In the genomic region with DNA sequence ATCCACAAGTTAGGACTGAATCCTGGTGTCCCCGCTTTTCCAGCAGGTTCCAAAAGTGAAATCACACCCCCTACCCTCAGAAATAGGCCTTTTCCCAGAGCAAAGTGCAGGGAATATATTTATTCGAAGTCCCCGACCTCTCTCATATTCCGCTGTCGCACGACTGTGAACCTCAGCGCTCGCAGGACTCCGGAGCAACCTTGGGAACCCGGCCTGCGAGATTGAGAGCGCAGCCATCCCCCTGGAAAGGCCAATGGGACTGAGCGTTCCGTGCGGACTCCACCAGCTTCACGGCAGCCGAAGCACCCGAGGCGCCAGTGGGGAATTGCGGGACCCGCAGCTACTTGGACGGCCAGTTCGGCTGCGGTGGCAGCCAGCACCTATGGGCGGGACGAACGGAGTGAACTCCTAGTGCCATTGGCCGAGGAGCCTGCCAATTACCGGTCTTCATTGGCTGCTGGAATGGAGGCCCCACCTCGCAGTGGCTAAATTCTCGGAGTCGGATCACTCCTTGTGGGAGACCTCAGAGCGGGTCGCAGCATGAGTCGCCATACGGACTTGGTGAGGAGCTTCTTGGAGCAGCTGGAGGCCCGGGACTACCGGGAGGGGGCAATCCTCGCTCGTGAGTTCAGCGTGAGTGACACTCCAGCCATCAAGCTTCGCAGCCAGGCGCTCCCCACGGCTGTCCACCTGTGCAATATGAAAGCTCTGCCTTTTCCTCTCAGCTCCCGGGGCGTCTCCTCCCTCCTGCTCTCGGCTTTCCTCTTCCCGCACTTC, we compare ENCODE assay signal across 8 mouse cellular contexts. TPM values are rescaled to one million over a fixed set of nuclear protein-coding genes. Genes with fewer than 3 reads are reported as not detected.
A peak's percentile ranks its signal among the peaks of the same experiment; 100 is the strongest.
DNase-seq lines count a peak whose midpoint lies in the region; ATAC-seq and TF ChIP-seq lines count a peak whose summit lies in the region.

A gene (plus strand): TSS at position 479 of the 777 bp plus-strand sequence.

- intact Hi-C loops in heart, postnatal 25 days (cut with DNase I) = loop anchor here (5.0 kb wide), 1 partner anchor 138 kb away; no protein-coding TSS in a partner anchor

- H3K36me3 ChIP-seq in ES-Bruce4 (ENCODE audit: control insufficient read depth, insufficient read depth, low read length, poor library complexity, severe bottlenecking) = no peaks in the 10 kb centered on the region
- H3K36me3 ChIP-seq in forebrain, embryonic 15.5 days = no peaks in the 10 kb centered on the region

- TF ChIP-seq POLR2A in ES-Bruce4 (IDR thresholded peaks at IDR 0.05; ENCODE audit: insufficient read depth, low read length) = no peak
- TF ChIP-seq POLR2A in lung, adult 2 months (IDR thresholded peaks at IDR 0.05; ENCODE audit: borderline replicate concordance, extremely low read depth, low read depth, low read length) = peak; percentile 60; the same call in 1 of the 2 replicates

- no peaks in the 10 kb centered on the region for H3K27me3 ChIP-seq in ES-Bruce4 (ENCODE audit: control insufficient read depth, insufficient read depth, low read length, poor library complexity, severe bottlenecking)
- peaks cover 33% of the 10 kb centered on the region for H3K27me3 ChIP-seq in forebrain, embryonic 15.5 days

- peak; percentile 92 for ATAC-seq in forebrain, embryonic 15.5 days (replicated peaks)
- peak; percentile 79 for ATAC-seq in neutrophil, adult 5-6 weeks (ENCODE audit: extremely low read depth, insufficient number of reproducible peaks, low FRiP score, poor library complexity, severe bottlenecking)

- H3K4me2 ChIP-seq in forebrain, embryonic 15.5 days (replicated peaks) = peak within 1 kb of the TSS; percentile 94

- H3K4me3 ChIP-seq in ES-Bruce4 (ENCODE audit: low read depth, low read length) = peak within 1 kb of the TSS; percentile 90
- peak within 1 kb of the TSS; percentile 63 for H3K4me3 ChIP-seq in forebrain, embryonic 15.5 days
- peak within 1 kb of the TSS; percentile 83 for H3K4me3 ChIP-seq in lung, adult 2 months (replicated peaks; ENCODE audit: extremely low read depth, low read depth, low read length)

- H3K27ac ChIP-seq in ES-Bruce4 (ENCODE audit: insufficient read depth, low read length) = no peak within 1 kb of the TSS
- no peak within 1 kb of the TSS for H3K27ac ChIP-seq in forebrain, embryonic 15.5 days (replicated peaks)

- H3K4me1 ChIP-seq in ES-Bruce4 (ENCODE audit: control insufficient read depth, insufficient read depth, low read length) = no peaks in the 10 kb centered on the region
- H3K4me1 ChIP-seq in forebrain, embryonic 15.5 days = peaks cover 11% of the 10 kb centered on the region
- no peaks in the 10 kb centered on the region for H3K4me1 ChIP-seq in lung, adult 2 months (ENCODE audit: control insufficient read depth, insufficient read depth, low read length)

- DNase-seq in cerebellum, adult 11 months = peak; percentile 93
- peak; percentile 77 for DNase-seq in heart, postnatal 25 days (ENCODE audit: low spot score)
- peak; percentile 74 to 93 for DNase-seq in layer of hippocampus, adult 18-20 months (ENCODE audit: low spot score in 2 of 2)
- peak; percentile 96 for DNase-seq in lung, adult 2 months
- DNase-seq in thymus, adult 18-20 months = peak; percentile 77 to 85

- TF ChIP-seq CTCF in ES-Bruce4 (IDR thresholded peaks at IDR 0.05; ENCODE audit: low read depth, low read length) = no peak
- TF ChIP-seq CTCF in lung, adult 2 months (IDR thresholded peaks at IDR 0.05; ENCODE audit: insufficient read depth, low read length) = 0 out of 2 replicates have a peak, but pooled peaks have one; percentile 14

- under 1% methylated on average over 48 of the region's 48 CpGs for WGBS in forebrain, embryonic 15.5 days
- under 1% methylated on average over 48 of the region's 48 CpGs for WGBS in lung, adult 2 months

- peak within 1 kb of the TSS; percentile 70 for H3K9ac ChIP-seq in ES-Bruce4 (ENCODE audit: low read depth, poor library complexity, severe bottlenecking)
- peak within 1 kb of the TSS; percentile 44 for H3K9ac ChIP-seq in forebrain, embryonic 15.5 days (replicated peaks)

- no peak for TF ChIP-seq EP300 in ES-Bruce4 (IDR thresholded peaks at IDR 0.05; ENCODE audit: insufficient read depth, low read depth, low read length)

- H3K9me3 ChIP-seq in ES-Bruce4 (replicated peaks; ENCODE audit: control insufficient read depth, insufficient read depth, low read length, poor library complexity, severe bottlenecking) = no peaks in the 10 kb centered on the region
- H3K9me3 ChIP-seq in forebrain, embryonic 15.5 days = no peaks in the 10 kb centered on the region

RNA-seq across cellular contexts. Expression of the gene that starts here (rescaled TPM):
- 3.2 and 5.6 TPM in 2 replicates for polyA plus RNA-seq in ES-Bruce4 (2011; ENCODE audit: insufficient read depth, insufficient read length, low read depth, missing spikeins)
- 3.9 and 8.0 TPM in 2 replicates for polyA plus RNA-seq in forebrain, embryonic 15.5 days (2015; fragmentation: Nextera tagmentation; extraction: Ambion mirVana)
- 1 to 10 TPM; 4.2 to 5.6 TPM for total RNA-seq in heart, postnatal 25 days (2021)
- 1 to 10 TPM; 2.8 to 4.6 TPM for total RNA-seq in layer of hippocampus, adult 18-20 months (2021)
- polyA plus RNA-seq in lung, adult 2 months (2012; rRNA removed) = 95.1 and 177 TPM in 2 replicates
- total RNA-seq in neutrophil, adult 5-6 weeks (2017) = 262 and 311 TPM in 2 replicates

Comparison
In these comparisons a context has a peak if more than half of its experiments do, and no peak if none do; other contexts are left out.
1. RNA of the gene that starts here (total RNA-seq): 262 to 311 TPM in neutrophil, adult 5-6 weeks; 4.2 to 5.6 TPM in heart, postnatal 25 days and 2.8 to 4.6 TPM in layer of hippocampus, adult 18-20 months; every median in the first group is over 10 times any median in the second.
2. RNA of the gene that starts here (polyA plus RNA-seq): 95.1 to 177 TPM in lung, adult 2 months; 3.9 to 8.0 TPM in forebrain, embryonic 15.5 days and 3.2 to 5.6 TPM in ES-Bruce4; every median in the first group is over 10 times any median in the second.
3. Peak in every context shown above with its lines, with median percentiles within 50 percentile points of each other: H3K4me3 ChIP-seq and DNase-seq.